Mouse (Mus musculus) brain, embryonic 14.5 days (tissue): ENCODE measurements around the gene Thada.

Source experiments
- CTCF ChIP-seq: fragments of 200-500 bp; IDR thresholded peaks from 2 replicates; pipeline ENCODE4 v1.5.1; 2012; ENCODE audit warnings: inconsistent platforms, mild to moderate bottlenecking, moderate library complexity, borderline replicate concordance; ENCODE audit not compliant: insufficient read depth, insufficient read length; ENCODE audit errors: extremely low read depth
- POLR2A ChIP-seq: fragments of 200-500 bp; IDR thresholded peaks from 2 replicates; pipeline ENCODE4 v1.6.1; 2012; ENCODE audit warnings: mild to moderate bottlenecking, inconsistent platforms, borderline replicate concordance; ENCODE audit not compliant: poor library complexity, insufficient read depth, insufficient read length, severe bottlenecking; ENCODE audit errors: extremely low read depth

DNA sequence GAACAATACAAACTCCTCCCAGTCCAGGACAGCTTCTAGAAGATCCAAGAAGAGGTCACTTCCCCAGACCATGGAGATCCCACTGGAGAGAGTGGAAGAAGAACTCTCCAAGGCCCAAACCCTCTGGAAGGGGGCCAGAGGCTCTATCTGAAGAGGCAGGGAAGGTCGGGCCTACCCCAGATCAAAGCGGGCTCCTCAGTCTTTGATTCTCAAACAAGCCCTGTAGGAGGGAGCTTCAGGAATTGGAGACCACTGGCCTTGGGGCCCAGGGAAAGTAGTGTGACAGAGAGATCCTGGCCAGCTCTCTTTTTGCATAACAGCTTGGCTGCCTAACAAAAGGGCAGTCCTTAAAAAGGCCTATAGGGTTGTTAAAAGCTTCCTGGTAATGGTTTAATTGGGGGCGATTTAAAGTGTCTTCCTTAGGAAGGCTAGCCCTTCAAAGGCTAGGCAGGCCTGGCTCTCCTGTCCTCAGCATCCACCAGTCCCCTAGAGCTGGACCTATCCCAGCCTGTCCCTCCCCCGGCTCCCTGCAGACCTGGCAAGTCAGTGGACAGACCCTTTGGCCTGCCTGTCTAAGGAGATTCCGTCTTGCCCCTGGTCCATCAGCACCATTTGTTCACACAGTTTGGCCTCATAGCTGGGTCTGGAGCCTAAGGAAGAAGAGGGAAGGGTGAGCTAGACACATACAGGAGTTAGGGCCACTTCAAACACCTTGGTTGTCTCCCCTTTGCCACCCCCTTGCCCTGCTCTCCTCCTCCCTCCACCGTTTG is 313.6 kb downstream of the Thada start:
- TF ChIP-seq CTCF, result no peak
- TF ChIP-seq POLR2A, result no peak
